Mouse (Mus musculus): ENCODE results near the gene Gm27021. TPM values are rescaled to one million over a fixed set of nuclear protein-coding genes. Genes with fewer than 3 reads are reported as not detected.

Gene Gm27021
- polyA plus RNA-seq, 1 experiment from 2014 or later, result 2.1 TPM

- peak within 1 kb of the TSS; percentile 90 for H3K4me2 ChIP-seq (ENCODE audit: low read depth, severe bottlenecking)
- no peak for ATAC-seq (ENCODE audit: insufficient number of reproducible peaks, low FRiP score, low TSS enrichment, low read depth)
- H3K36me3 ChIP-seq (ENCODE audit: control insufficient read depth, insufficient read depth, low read length), result peaks cover 14% of the 10 kb centered on the region
These were observed 561 bp upstream of the Gm27021 start, which contains the start of gene Emc8 for GRCm38 (mm10) chr8:120668374-120668905. Gene Emc8, minus strand, starts transcription at chr8:120668573.

GRCm38 (mm10) chr8:120666807-120667470 lies 940 bp downstream of the Gm27021 start:
- no peaks in the 10 kb centered on the region for H3K27me3 ChIP-seq (ENCODE audit: control insufficient read depth, insufficient read depth, low read length)
- WGBS, result 4% methylated on average over 17 of the region's 17 CpGs
- H3K4me2 ChIP-seq (ENCODE audit: low read depth, severe bottlenecking), result peak overlapping the region; percentile 90
- H3K27ac ChIP-seq (replicated peaks; ENCODE audit: low read depth, low read length), result no peak overlapping the region
- peak; percentile 24 for DNase-seq (ENCODE audit: low spot score)
- no peak for ATAC-seq (ENCODE audit: insufficient number of reproducible peaks, low FRiP score, low TSS enrichment, low read depth)
- H3K9ac ChIP-seq (ENCODE audit: low read length), result peak overlapping the region; percentile 95
- H3K36me3 ChIP-seq (ENCODE audit: control insufficient read depth, insufficient read depth, low read length), result peaks cover 7% of the 10 kb centered on the region
- peak overlapping the region; percentile 97 for H3K4me3 ChIP-seq (ENCODE audit: low read depth, low read length)
- no peaks in the 10 kb centered on the region for H3K9me3 ChIP-seq (ENCODE audit: control insufficient read depth, low read length)
- peaks cover 19% of the 10 kb centered on the region for H3K4me1 ChIP-seq (ENCODE audit: control insufficient read depth, insufficient read depth, low read length)

More at GRCm38 (mm10) chr8:120668374-120668905, 561 bp upstream of the Gm27021 start, which contains the start of gene Emc8:
- Histone ChIP-seq H3K27me3 (ENCODE audit: control insufficient read depth, insufficient read depth, low read length) (no peaks in the 10 kb centered on the region), H3K9ac (ENCODE audit: low read length) (peak within 1 kb of the TSS; percentile 95), H3K27ac (replicated peaks; ENCODE audit: low read depth, low read length) (peak within 1 kb of the TSS; percentile 83), H3K9me3 (ENCODE audit: control insufficient read depth, low read length) (no peaks in the 10 kb centered on the region), H3K4me3 (ENCODE audit: low read depth, low read length) (peak within 1 kb of the TSS; percentile 97), H3K4me1 (ENCODE audit: control insufficient read depth, insufficient read depth, low read length) (peaks cover 19% of the 10 kb centered on the region)
- no peak for DNase-seq (ENCODE audit: low spot score)
- WGBS, result under 1% methylated on average over 46 of the region's 51 CpGs

- no peak overlapping the region for H3K9ac ChIP-seq (ENCODE audit: low read length)
- ATAC-seq (ENCODE audit: insufficient number of reproducible peaks, low FRiP score, low TSS enrichment, low read depth) (no peak), DNase-seq (ENCODE audit: low spot score) (no peak)
- H3K36me3 ChIP-seq (ENCODE audit: control insufficient read depth, insufficient read depth, low read length), result peaks cover 5% of the 10 kb centered on the region
- peak overlapping the region; percentile 97 for H3K4me3 ChIP-seq (ENCODE audit: low read depth, low read length)
- WGBS, result 79% methylated on average over 3 of the region's 3 CpGs
- no peaks in the 10 kb centered on the region for H3K9me3 ChIP-seq (ENCODE audit: control insufficient read depth, low read length)
- H3K4me2 ChIP-seq (ENCODE audit: low read depth, severe bottlenecking), result peak overlapping the region; percentile 90
- H3K27ac ChIP-seq (replicated peaks; ENCODE audit: low read depth, low read length), result no peak overlapping the region
- no peaks in the 10 kb centered on the region for H3K27me3 ChIP-seq (ENCODE audit: control insufficient read depth, insufficient read depth, low read length)
- H3K4me1 ChIP-seq (ENCODE audit: control insufficient read depth, insufficient read depth, low read length), result peaks cover 19% of the 10 kb centered on the region
These were observed 2.0 kb downstream of the Gm27021 start for GRCm38 (mm10) chr8:120665726-120666455.

- Histone ChIP-seq H3K36me3 (ENCODE audit: control insufficient read depth, insufficient read depth, low read length) (no peaks in the 10 kb centered on the region), H3K9ac (ENCODE audit: low read length) (no peak overlapping the region), H3K9me3 (ENCODE audit: control insufficient read depth, low read length) (no peaks in the 10 kb centered on the region), H3K4me3 (ENCODE audit: low read depth, low read length) (no peak overlapping the region), H3K4me2 (ENCODE audit: low read depth, severe bottlenecking) (no peak overlapping the region), H3K27me3 (ENCODE audit: control insufficient read depth, insufficient read depth, low read length) (no peaks in the 10 kb centered on the region), H3K27ac (replicated peaks; ENCODE audit: low read depth, low read length) (no peak overlapping the region), H3K4me1 (ENCODE audit: control insufficient read depth, insufficient read depth, low read length) (peaks cover 19% of the 10 kb centered on the region)
- 83% methylated on average over 6 of the region's 6 CpGs for WGBS
- DNase-seq (ENCODE audit: low spot score) (no peak), ATAC-seq (ENCODE audit: insufficient number of reproducible peaks, low FRiP score, low TSS enrichment, low read depth) (no peak)
These were observed 3.3 kb downstream of the Gm27021 start for GRCm38 (mm10) chr8:120664566-120664965.

- DNase-seq (ENCODE audit: low spot score) (no peak), ATAC-seq (ENCODE audit: insufficient number of reproducible peaks, low FRiP score, low TSS enrichment, low read depth) (no peak)
- Histone ChIP-seq H3K9ac (ENCODE audit: low read length) (no peak overlapping the region), H3K27me3 (ENCODE audit: control insufficient read depth, insufficient read depth, low read length) (no peaks in the 10 kb centered on the region), H3K27ac (replicated peaks; ENCODE audit: low read depth, low read length) (no peak overlapping the region), H3K4me3 (ENCODE audit: low read depth, low read length) (no peak overlapping the region), H3K36me3 (ENCODE audit: control insufficient read depth, insufficient read depth, low read length) (peaks cover 18% of the 10 kb centered on the region; the same call in 1 of the 2 replicates), H3K9me3 (ENCODE audit: control insufficient read depth, low read length) (no peaks in the 10 kb centered on the region), H3K4me1 (ENCODE audit: control insufficient read depth, insufficient read depth, low read length) (no peaks in the 10 kb centered on the region), H3K4me2 (ENCODE audit: low read depth, severe bottlenecking) (no peak overlapping the region)
- WGBS, result 92% methylated on average over 8 of the region's 8 CpGs
These were observed 10.5 kb downstream of the Gm27021 start for GRCm38 (mm10) chr8:120657415-120657814.

- H3K36me3 ChIP-seq (ENCODE audit: control insufficient read depth, insufficient read depth, low read length), result peaks cover 18% of the 10 kb centered on the region; the same call in 1 of the 2 replicates
- H3K27ac ChIP-seq (replicated peaks; ENCODE audit: low read depth, low read length), result no peak overlapping the region
- no peak for DNase-seq (ENCODE audit: low spot score)
- H3K9me3 ChIP-seq (ENCODE audit: control insufficient read depth, low read length), result no peaks in the 10 kb centered on the region
- no peak for ATAC-seq (ENCODE audit: insufficient number of reproducible peaks, low FRiP score, low TSS enrichment, low read depth)
- WGBS, result 94% methylated on average over 7 of the region's 7 CpGs
- no peaks in the 10 kb centered on the region for H3K27me3 ChIP-seq (ENCODE audit: control insufficient read depth, insufficient read depth, low read length)
- H3K4me2 ChIP-seq (ENCODE audit: low read depth, severe bottlenecking), result no peak overlapping the region
- no peak overlapping the region for H3K4me3 ChIP-seq (ENCODE audit: low read depth, low read length)
- no peak overlapping the region for H3K9ac ChIP-seq (ENCODE audit: low read length)
- H3K4me1 ChIP-seq (ENCODE audit: control insufficient read depth, insufficient read depth, low read length), result no peaks in the 10 kb centered on the region
These were observed 11.4 kb downstream of the Gm27021 start for GRCm38 (mm10) chr8:120656322-120657052.

- WGBS, result 55% methylated on average over 7 of the region's 7 CpGs
- no peaks in the 10 kb centered on the region for H3K4me1 ChIP-seq (ENCODE audit: control insufficient read depth, insufficient read depth, low read length)
- no peak within 1 kb of the TSS for H3K4me3 ChIP-seq (ENCODE audit: low read depth, low read length)
- no peaks in the 10 kb centered on the region for H3K27me3 ChIP-seq (ENCODE audit: control insufficient read depth, insufficient read depth, low read length)
- no peak within 1 kb of the TSS for H3K4me2 ChIP-seq (ENCODE audit: low read depth, severe bottlenecking)
- H3K9me3 ChIP-seq (ENCODE audit: control insufficient read depth, low read length), result no peaks in the 10 kb centered on the region
- DNase-seq (ENCODE audit: low spot score), result no peak
- H3K9ac ChIP-seq (ENCODE audit: low read length), result no peak within 1 kb of the TSS
- no peak for ATAC-seq (ENCODE audit: insufficient number of reproducible peaks, low FRiP score, low TSS enrichment, low read depth)
- H3K27ac ChIP-seq (replicated peaks; ENCODE audit: low read depth, low read length), result no peak within 1 kb of the TSS
- no peaks in the 10 kb centered on the region for H3K36me3 ChIP-seq (ENCODE audit: control insufficient read depth, insufficient read depth, low read length)
These were observed 20.3 kb downstream of the Gm27021 start, which contains the start of gene 1190005I06Rik for GRCm38 (mm10) chr8:120647532-120647931. Gene 1190005I06Rik, minus strand, starts transcription at chr8:120647632.

GRCm38 (mm10) chr8:120644663-120645062 lies 23.2 kb downstream of the Gm27021 start:
- Histone ChIP-seq H3K4me3 (ENCODE audit: low read depth, low read length) (no peak overlapping the region), H3K9me3 (ENCODE audit: control insufficient read depth, low read length) (no peaks in the 10 kb centered on the region), H3K4me2 (ENCODE audit: low read depth, severe bottlenecking) (no peak overlapping the region), H3K9ac (ENCODE audit: low read length) (no peak overlapping the region), H3K36me3 (ENCODE audit: control insufficient read depth, insufficient read depth, low read length) (no peaks in the 10 kb centered on the region), H3K27me3 (ENCODE audit: control insufficient read depth, insufficient read depth, low read length) (no peaks in the 10 kb centered on the region), H3K4me1 (ENCODE audit: control insufficient read depth, insufficient read depth, low read length) (no peaks in the 10 kb centered on the region), H3K27ac (replicated peaks; ENCODE audit: low read depth, low read length) (no peak overlapping the region)
- ATAC-seq (ENCODE audit: insufficient number of reproducible peaks, low FRiP score, low TSS enrichment, low read depth) (no peak), DNase-seq (ENCODE audit: low spot score) (no peak)
- 86% methylated on average over 7 of the region's 7 CpGs for WGBS
